Mouse (Mus musculus) thymus, postnatal 14 days (tissue): ENCODE results near the gene Lpcat2.

Experiments used
- DNase-seq: peaks from one replicate; pipeline ENCODE4 v3.0.0; 2021

Lpcat2 gene

GRCm38 (mm10) chr8:92921768-92922167 is 66.6 kb downstream of the Lpcat2 start:
- DNase-seq = no peak

GRCm38 (mm10) chr8:92928986-92929385 is 73.8 kb downstream of the Lpcat2 start:
- no peak for DNase-seq

- DNase-seq = no peak
These were observed 82.9 kb downstream of the Lpcat2 start for GRCm38 (mm10) chr8:92938056-92938455.

- no peak for DNase-seq
These were observed 93.9 kb downstream of the Lpcat2 start for GRCm38 (mm10) chr8:92949071-92949470.

- DNase-seq = no peak
These were observed 95.7 kb downstream of the Lpcat2 start for GRCm38 (mm10) chr8:92950639-92951371.

- DNase-seq = no peak
These were observed 98.9 kb downstream of the Lpcat2 start for GRCm38 (mm10) chr8:92954044-92954443.

- no peak for DNase-seq
These were observed 104.6 kb downstream of the Lpcat2 start, which contains the start of gene Slc6a2 for GRCm38 (mm10) chr8:92959779-92960178. Gene Slc6a2, plus strand, starts transcription at chr8:92960079.

- DNase-seq = no peak
These were observed 105.3 kb downstream of the Lpcat2 start for GRCm38 (mm10) chr8:92960451-92960911.

- no peak for DNase-seq
These were observed 105.9 kb downstream of the Lpcat2 start for GRCm38 (mm10) chr8:92961088-92961487.

GRCm38 (mm10) chr8:92964556-92964955 is 109.4 kb downstream of the Lpcat2 start:
- DNase-seq = no peak
